Mouse (Mus musculus) intestine, embryonic 14.5 days (tissue): ENCODE results near the gene Slc13a5. TPM values are rescaled to one million over a fixed set of nuclear protein-coding genes. Genes with fewer than 3 reads are reported as not detected.

ENCODE experiments used
- ATAC-seq: fragments of 200-750 bp; cut with Nextera tagmentation; replicated peaks from 2 replicates; pipeline ENCODE4 v1.8.0; 2017; ENCODE audit warnings: low read depth, moderate number of reproducible peaks, moderate TSS enrichment, moderate library complexity; ENCODE audit not compliant: low FRiP score, low TSS enrichment
- DNase-seq: peaks from one replicate; pipeline ENCODE4 v3.0.0-alpha.2; 2018; ENCODE audit warnings: low spot score
- H3K27ac ChIP-seq: fragments of 300-500 bp; sonication (generic); 2 replicates; pipeline ENCODE4 v1.5.1; 2014; ENCODE audit warnings: low read depth, mild to moderate bottlenecking, control low read depth
- H3K27me3 ChIP-seq: fragments of 300-500 bp; sonication (generic); replicated peaks from 2 replicates; pipeline ENCODE4 v1.6.1; 2014; ENCODE audit warnings: low read length, control low read depth; ENCODE audit not compliant: control insufficient read depth, insufficient read depth
- H3K36me3 ChIP-seq: fragments of 300-500 bp; sonication (generic); 2 replicates; pipeline ENCODE4 v1.6.1; 2014; ENCODE audit warnings: low read length, control low read depth; ENCODE audit not compliant: control insufficient read depth, insufficient read depth
- H3K4me1 ChIP-seq: fragments of 300-500 bp; sonication (generic); replicated peaks from 2 replicates; pipeline ENCODE4 v1.6.1; 2014; ENCODE audit warnings: low read length, control low read depth, mixed read lengths; ENCODE audit not compliant: control insufficient read depth, insufficient read depth
- H3K4me2 ChIP-seq: fragments of 300-500 bp; sonication (generic); 2 replicates; pipeline ENCODE4 v1.6.1; 2014; ENCODE audit warnings: low read length
- H3K4me3 ChIP-seq: fragments of 300-500 bp; sonication (generic); 2 replicates; pipeline ENCODE4 v1.5.1; 2014; ENCODE audit warnings: low read depth, low read length, control low read depth, mixed read lengths
- H3K9ac ChIP-seq: fragments of 300-500 bp; sonication (generic); 2 replicates; pipeline ENCODE4 v1.6.1; 2014; ENCODE audit warnings: mild to moderate bottlenecking, low read length
- H3K9me3 ChIP-seq: fragments of 300-500 bp; sonication (generic); 2 replicates; pipeline ENCODE4 v1.6.1; 2016; ENCODE audit warnings: low read length, control low read depth; ENCODE audit not compliant: control insufficient read depth
- WGBS: fragments of 180-500 bp; shearing (Covaris S2); extraction: QIAGEN DNeasy Blood & Tissue Kit; methylation state at CpG from one replicate; pipeline ENCODE4 v1.1.7; 2014; 5-methylcytosine and 5-hydroxymethylcytosine counted together
- polyA plus RNA-seq: library from polyadenylated mRNA; unstranded; fragments of >200 nt; fragmentation: Nextera tagmentation; extraction: Ambion mirVana; gene quantifications from 2 replicates; pipeline ENCODE4 v1.2.1, GENCODE M21; 2014

Gene Slc13a5
- polyA plus RNA-seq = 0.24 and 0.47 TPM in 2 replicates

- Histone ChIP-seq H3K9ac (peak within 1 kb of the TSS; percentile 20), H3K4me2 (peak within 1 kb of the TSS; percentile 76), H3K36me3 (no peaks in the 10 kb centered on the region), H3K9me3 (no peaks in the 10 kb centered on the region), H3K4me3 (peak within 1 kb of the TSS; percentile 39), H3K27ac (no peak within 1 kb of the TSS), H3K4me1 (no peaks in the 10 kb centered on the region), H3K27me3 (peaks cover 38% of the 10 kb centered on the region)
- 5% methylated on average over 36 of the region's 36 CpGs for WGBS
- ATAC-seq = peak; percentile 32; the same call in 1 of the 2 replicates
- peak; percentile 61 for DNase-seq
Measured at GRCm38 (mm10) chr11:72266960-72267560, at the start of gene Slc13a5. Slc13a5 (minus strand) TSS chr11:72267222.

GRCm38 (mm10) chr11:72314151-72314895 is 47.3 kb upstream of the Slc13a5 start, which contains the start of gene Fbxo39:
Fbxo39 (plus strand) TSS chr11:72314444.
- WGBS = 8% methylated on average over 42 of the region's 42 CpGs
- Histone ChIP-seq H3K4me2 (peak within 1 kb of the TSS; percentile 45), H3K4me3 (peak within 1 kb of the TSS; percentile 15; the same call in 1 of the 2 replicates), H3K27me3 (peaks cover 22% of the 10 kb centered on the region), H3K27ac (no peak within 1 kb of the TSS), H3K36me3 (no peaks in the 10 kb centered on the region), H3K9ac (no peak within 1 kb of the TSS), H3K4me1 (no peaks in the 10 kb centered on the region), H3K9me3 (no peaks in the 10 kb centered on the region)
- DNase-seq (no peak), ATAC-seq (no peak)

- ATAC-seq (no peak), DNase-seq (no peak)
- 75% methylated on average over 10 of the region's 10 CpGs for WGBS
- Histone ChIP-seq H3K4me3 (no peak overlapping the region), H3K4me2 (no peak overlapping the region), H3K9me3 (no peaks in the 10 kb centered on the region), H3K4me1 (no peaks in the 10 kb centered on the region), H3K9ac (no peak overlapping the region), H3K36me3 (no peaks in the 10 kb centered on the region), H3K27ac (no peak overlapping the region), H3K27me3 (peaks cover 22% of the 10 kb centered on the region)
Measured at GRCm38 (mm10) chr11:72311355-72312001, 44.5 kb upstream of the Slc13a5 start.

GRCm38 (mm10) chr11:72310491-72310890 is 43.5 kb upstream of the Slc13a5 start:
- Histone ChIP-seq H3K4me3 (no peak overlapping the region), H3K36me3 (no peaks in the 10 kb centered on the region), H3K27me3 (peaks cover 22% of the 10 kb centered on the region), H3K4me1 (no peaks in the 10 kb centered on the region), H3K4me2 (no peak overlapping the region), H3K9me3 (no peaks in the 10 kb centered on the region), H3K9ac (no peak overlapping the region), H3K27ac (no peak overlapping the region)
- WGBS = 78% methylated on average over 4 of the region's 4 CpGs
- DNase-seq (no peak), ATAC-seq (no peak)

GRCm38 (mm10) chr11:72308982-72309381 is 42.0 kb upstream of the Slc13a5 start:
- H3K27me3 ChIP-seq = peaks cover 9% of the 10 kb centered on the region
- no peak overlapping the region for H3K9ac ChIP-seq
- H3K27ac ChIP-seq = no peak overlapping the region
- H3K36me3 ChIP-seq = no peaks in the 10 kb centered on the region
- H3K4me3 ChIP-seq = no peak overlapping the region
- no peaks in the 10 kb centered on the region for H3K4me1 ChIP-seq
- ATAC-seq (no peak), DNase-seq (no peak)
- H3K9me3 ChIP-seq = no peaks in the 10 kb centered on the region
- WGBS = 24% methylated on average over 2 of the region's 2 CpGs
- no peak overlapping the region for H3K4me2 ChIP-seq

GRCm38 (mm10) chr11:72307461-72307860 is 40.4 kb upstream of the Slc13a5 start:
- no peaks in the 10 kb centered on the region for H3K27me3 ChIP-seq
- H3K9ac ChIP-seq = no peak overlapping the region
- H3K4me3 ChIP-seq = no peak overlapping the region
- 80% methylated on average over 5 of the region's 5 CpGs for WGBS
- H3K4me1 ChIP-seq = no peaks in the 10 kb centered on the region
- no peaks in the 10 kb centered on the region for H3K36me3 ChIP-seq
- H3K4me2 ChIP-seq = no peak overlapping the region
- H3K9me3 ChIP-seq = no peaks in the 10 kb centered on the region
- H3K27ac ChIP-seq = no peak overlapping the region
- no peak for DNase-seq
- no peak for ATAC-seq

- no peak for ATAC-seq
- H3K4me1 ChIP-seq = no peaks in the 10 kb centered on the region
- H3K9ac ChIP-seq = no peak overlapping the region
- H3K4me3 ChIP-seq = no peak overlapping the region
- H3K27ac ChIP-seq = no peak overlapping the region
- no peaks in the 10 kb centered on the region for H3K9me3 ChIP-seq
- no peaks in the 10 kb centered on the region for H3K36me3 ChIP-seq
- WGBS = 75% methylated on average over 7 of the region's 7 CpGs
- H3K27me3 ChIP-seq = no peaks in the 10 kb centered on the region
- DNase-seq = no peak
- no peak overlapping the region for H3K4me2 ChIP-seq
Measured at GRCm38 (mm10) chr11:72302230-72302629, 35.2 kb upstream of the Slc13a5 start.

GRCm38 (mm10) chr11:72301334-72301733 is 34.3 kb upstream of the Slc13a5 start, which contains the start of gene Xaf1:
Xaf1 (plus strand) TSS chr11:72301629.
- no peaks in the 10 kb centered on the region for H3K4me1 ChIP-seq
- peak within 1 kb of the TSS; percentile 6; the same call in 1 of the 2 replicates for H3K4me3 ChIP-seq
- H3K36me3 ChIP-seq = no peaks in the 10 kb centered on the region
- H3K4me2 ChIP-seq = peak within 1 kb of the TSS; percentile 28
- ATAC-seq = peak; percentile 62; the same call in 1 of the 2 replicates
- peak; percentile 57 for DNase-seq
- no peaks in the 10 kb centered on the region for H3K27me3 ChIP-seq
- H3K9ac ChIP-seq = no peak within 1 kb of the TSS
- 16% methylated on average over 6 of the region's 6 CpGs for WGBS
- no peaks in the 10 kb centered on the region for H3K9me3 ChIP-seq
- H3K27ac ChIP-seq = no peak within 1 kb of the TSS
